Mouse (Mus musculus) intestine, embryonic 14.5 days (tissue): ENCODE results near the gene Emilin2. TPM values are rescaled to one million over a fixed set of nuclear protein-coding genes. Genes with fewer than 3 reads are reported as not detected.

ENCODE experiments used
- ATAC-seq: fragments of 200-750 bp; cut with Nextera tagmentation; replicated peaks from 2 replicates; pipeline ENCODE4 v1.8.0; 2017; ENCODE audit warnings: low read depth, moderate number of reproducible peaks, moderate TSS enrichment, moderate library complexity; ENCODE audit not compliant: low FRiP score, low TSS enrichment
- DNase-seq: peaks from one replicate; pipeline ENCODE4 v3.0.0-alpha.2; 2018; ENCODE audit warnings: low spot score
- H3K27ac ChIP-seq: fragments of 300-500 bp; sonication (generic); 2 replicates; pipeline ENCODE4 v1.5.1; 2014; ENCODE audit warnings: low read depth, mild to moderate bottlenecking, control low read depth
- H3K27me3 ChIP-seq: fragments of 300-500 bp; sonication (generic); replicated peaks from 2 replicates; pipeline ENCODE4 v1.6.1; 2014; ENCODE audit warnings: low read length, control low read depth; ENCODE audit not compliant: control insufficient read depth, insufficient read depth
- H3K36me3 ChIP-seq: fragments of 300-500 bp; sonication (generic); 2 replicates; pipeline ENCODE4 v1.6.1; 2014; ENCODE audit warnings: low read length, control low read depth; ENCODE audit not compliant: control insufficient read depth, insufficient read depth
- H3K4me1 ChIP-seq: fragments of 300-500 bp; sonication (generic); replicated peaks from 2 replicates; pipeline ENCODE4 v1.6.1; 2014; ENCODE audit warnings: low read length, control low read depth, mixed read lengths; ENCODE audit not compliant: control insufficient read depth, insufficient read depth
- H3K4me2 ChIP-seq: fragments of 300-500 bp; sonication (generic); 2 replicates; pipeline ENCODE4 v1.6.1; 2014; ENCODE audit warnings: low read length
- H3K4me3 ChIP-seq: fragments of 300-500 bp; sonication (generic); 2 replicates; pipeline ENCODE4 v1.5.1; 2014; ENCODE audit warnings: low read depth, low read length, control low read depth, mixed read lengths
- H3K9ac ChIP-seq: fragments of 300-500 bp; sonication (generic); 2 replicates; pipeline ENCODE4 v1.6.1; 2014; ENCODE audit warnings: mild to moderate bottlenecking, low read length
- H3K9me3 ChIP-seq: fragments of 300-500 bp; sonication (generic); 2 replicates; pipeline ENCODE4 v1.6.1; 2016; ENCODE audit warnings: low read length, control low read depth; ENCODE audit not compliant: control insufficient read depth
- WGBS: fragments of 180-500 bp; shearing (Covaris S2); extraction: QIAGEN DNeasy Blood & Tissue Kit; methylation state at CpG from one replicate; pipeline ENCODE4 v1.1.7; 2014; 5-methylcytosine and 5-hydroxymethylcytosine counted together
- polyA plus RNA-seq: library from polyadenylated mRNA; unstranded; fragments of >200 nt; fragmentation: Nextera tagmentation; extraction: Ambion mirVana; gene quantifications from 2 replicates; pipeline ENCODE4 v1.2.1, GENCODE M21; 2014

The Emilin2 gene
- polyA plus RNA-seq, 1 experiment from 2014 or later, result 0.66 TPM

- Histone ChIP-seq H3K27ac (no peak overlapping the region), H3K4me2 (no peak overlapping the region), H3K27me3 (no peaks in the 10 kb centered on the region), H3K36me3 (no peaks in the 10 kb centered on the region), H3K4me1 (no peaks in the 10 kb centered on the region), H3K9ac (no peak overlapping the region), H3K9me3 (no peaks in the 10 kb centered on the region), H3K4me3 (no peak overlapping the region)
- 84% methylated on average over 6 of the region's 6 CpGs for WGBS
- no peak for ATAC-seq
- no peak for DNase-seq
Measured at GRCm38 (mm10) chr17:71291897-71292420, 19.8 kb downstream of the Emilin2 start.

GRCm38 (mm10) chr17:71290486-71291410, 21.0 kb downstream of the Emilin2 start:
- H3K4me3 ChIP-seq, result no peak overlapping the region
- no peaks in the 10 kb centered on the region for H3K36me3 ChIP-seq
- H3K4me2 ChIP-seq, result no peak overlapping the region
- no peaks in the 10 kb centered on the region for H3K4me1 ChIP-seq
- 82% methylated on average over 7 of the region's 7 CpGs for WGBS
- no peak overlapping the region for H3K27ac ChIP-seq
- no peak overlapping the region for H3K9ac ChIP-seq
- no peaks in the 10 kb centered on the region for H3K27me3 ChIP-seq
- no peaks in the 10 kb centered on the region for H3K9me3 ChIP-seq
- DNase-seq, result no peak
- ATAC-seq, result no peak

- Histone ChIP-seq H3K27ac (no peak overlapping the region), H3K36me3 (no peaks in the 10 kb centered on the region), H3K27me3 (no peaks in the 10 kb centered on the region), H3K4me1 (peaks cover 7% of the 10 kb centered on the region), H3K4me3 (no peak overlapping the region), H3K4me2 (no peak overlapping the region), H3K9me3 (no peaks in the 10 kb centered on the region), H3K9ac (no peak overlapping the region)
- DNase-seq (no peak), ATAC-seq (no peak)
- 77% methylated on average over 6 of the region's 6 CpGs for WGBS
Measured at GRCm38 (mm10) chr17:71289572-71290176, 22.1 kb downstream of the Emilin2 start.

GRCm38 (mm10) chr17:71288808-71289548, 22.8 kb downstream of the Emilin2 start:
- H3K4me3 ChIP-seq, result no peak overlapping the region
- WGBS, result 90% methylated on average over 10 of the region's 10 CpGs
- H3K9ac ChIP-seq, result no peak overlapping the region
- ATAC-seq, result no peak
- no peak overlapping the region for H3K27ac ChIP-seq
- no peaks in the 10 kb centered on the region for H3K9me3 ChIP-seq
- H3K4me2 ChIP-seq, result no peak overlapping the region
- H3K4me1 ChIP-seq, result peaks cover 8% of the 10 kb centered on the region
- no peaks in the 10 kb centered on the region for H3K27me3 ChIP-seq
- DNase-seq, result no peak
- H3K36me3 ChIP-seq, result no peaks in the 10 kb centered on the region

GRCm38 (mm10) chr17:71288145-71288758, 23.5 kb downstream of the Emilin2 start:
- no peaks in the 10 kb centered on the region for H3K27me3 ChIP-seq
- H3K4me2 ChIP-seq, result no peak overlapping the region
- DNase-seq, result no peak
- no peaks in the 10 kb centered on the region for H3K36me3 ChIP-seq
- no peaks in the 10 kb centered on the region for H3K9me3 ChIP-seq
- no peak for ATAC-seq
- WGBS, result 88% methylated on average over 11 of the region's 11 CpGs
- H3K4me1 ChIP-seq, result peaks cover 8% of the 10 kb centered on the region
- no peak overlapping the region for H3K27ac ChIP-seq
- H3K9ac ChIP-seq, result no peak overlapping the region
- no peak overlapping the region for H3K4me3 ChIP-seq

- Histone ChIP-seq H3K4me3 (no peak overlapping the region), H3K9ac (no peak overlapping the region), H3K4me1 (peaks cover 8% of the 10 kb centered on the region), H3K36me3 (no peaks in the 10 kb centered on the region), H3K27ac (no peak overlapping the region), H3K9me3 (no peaks in the 10 kb centered on the region), H3K27me3 (no peaks in the 10 kb centered on the region), H3K4me2 (no peak overlapping the region)
- no peak for DNase-seq
- ATAC-seq, result no peak
- WGBS, result 92% methylated on average over 7 of the region's 7 CpGs
Measured at GRCm38 (mm10) chr17:71287586-71287985, 24.2 kb downstream of the Emilin2 start.

GRCm38 (mm10) chr17:71285929-71286328, 25.8 kb downstream of the Emilin2 start:
- Histone ChIP-seq H3K9me3 (no peaks in the 10 kb centered on the region), H3K4me1 (peaks cover 8% of the 10 kb centered on the region), H3K4me2 (no peak overlapping the region), H3K36me3 (no peaks in the 10 kb centered on the region), H3K27ac (no peak overlapping the region), H3K4me3 (no peak overlapping the region), H3K9ac (no peak overlapping the region), H3K27me3 (no peaks in the 10 kb centered on the region)
- WGBS, result 76% methylated on average over 6 of the region's 6 CpGs
- no peak for DNase-seq
- 0 out of 2 replicates have a peak, but pooled peaks have one; percentile 25 for ATAC-seq

GRCm38 (mm10) chr17:71284890-71285289, 26.9 kb downstream of the Emilin2 start:
- Histone ChIP-seq H3K36me3 (no peaks in the 10 kb centered on the region), H3K9me3 (no peaks in the 10 kb centered on the region), H3K4me2 (no peak overlapping the region), H3K4me1 (peaks cover 8% of the 10 kb centered on the region), H3K27ac (no peak overlapping the region), H3K4me3 (no peak overlapping the region), H3K9ac (no peak overlapping the region), H3K27me3 (no peaks in the 10 kb centered on the region)
- no peak for ATAC-seq
- no peak for DNase-seq
- 16% methylated on average over 6 of the region's 6 CpGs for WGBS
